ENCODE assay signal across 22 mouse cellular contexts in genomic region chr1:88206843-88207479, GRCm38 (mm10). TPM values are rescaled to one million over a fixed set of nuclear protein-coding genes. Genes with fewer than 3 reads are reported as not detected.
DNase-seq lines count a peak whose midpoint lies in the region; ATAC-seq and TF ChIP-seq lines count a peak whose summit lies in the region.
"Had no signal": no experiment of that assay in that cellular context is flagged by ENCODE, and none has a peak within 500 bp of the region (broad histone marks: within the 10 kb centered on the region; RNA-seq: fewer than 3 reads in every experiment).

No protein-coding gene starts in this region.

- H3K4me3 ChIP-seq in heart, embryonic 10.5 days, result no peak overlapping the region
- H3K4me3 ChIP-seq in liver, embryonic 12.5 days, result no peak overlapping the region
- no peak overlapping the region for H3K4me3 ChIP-seq in stomach, embryonic 15.5 days (replicated peaks)
- H3K4me3 ChIP-seq in thymus, adult 2 months (ENCODE audit: control insufficient read depth, insufficient read depth, low read length), result no peak overlapping the region
- H3K4me3 ChIP-seq: embryonic facial prominence, embryonic 10.5 days; forebrain, embryonic 10.5 days; heart, embryonic 13.5 days; limb, embryonic 13.5 days; midbrain, embryonic 13.5 days had no signal

- H3K4me1 ChIP-seq in heart, embryonic 10.5 days, result peaks cover 11% of the 10 kb centered on the region
- H3K4me1 ChIP-seq in liver, embryonic 12.5 days, result peaks cover 42% of the 10 kb centered on the region
- H3K4me1 ChIP-seq in stomach, embryonic 15.5 days, result peaks cover 5% of the 10 kb centered on the region; the same call in 1 of the 2 replicates
- H3K4me1 ChIP-seq in thymus, adult 2 months (replicated peaks; ENCODE audit: control insufficient read depth, insufficient read depth, low read length), result peaks cover 11% of the 10 kb centered on the region
- H3K4me1 ChIP-seq: limb, embryonic 13.5 days had no signal

- no peak for DNase-seq in heart, embryonic 10.5 days (ENCODE audit: low spot score)
- DNase-seq in heart, adult 9 months (ENCODE audit: low spot score in 2 of 2), result no peak
- no peak for DNase-seq in thymus, adult 2 months
- no peak for DNase-seq in layer of hippocampus, adult 9-10 months (ENCODE audit: low spot score)
- DNase-seq: cerebellum, postnatal 10 days; kidney, adult 11 months; kidney, postnatal 36 days; layer of hippocampus, postnatal 36 days; lung, postnatal 14 days; right cerebral cortex, postnatal 4 days had no signal

- peak; percentile 52; the same call in 1 of the 2 replicates for ATAC-seq in common myeloid progenitor, adult 5-6 weeks (replicated peaks; ENCODE audit: low read depth, poor library complexity, severe bottlenecking)
- peak; percentile 91 for ATAC-seq in liver, embryonic 12.5 days
- peak; percentile 72; the same call in 1 of the 2 replicates for ATAC-seq in stomach, embryonic 15.5 days (ENCODE audit: insufficient read depth, low FRiP score, low read depth)
- ATAC-seq in inflammation-experienced regulatory T-cells, adult 6 months, result no peak
- ATAC-seq: midbrain, embryonic 13.5 days had no signal

- no peaks in the 10 kb centered on the region for H3K27me3 ChIP-seq in heart, embryonic 10.5 days (ENCODE audit: insufficient read depth, poor library complexity, severe bottlenecking)
- H3K27me3 ChIP-seq in liver, embryonic 12.5 days (replicated peaks), result no peaks in the 10 kb centered on the region
- H3K27me3 ChIP-seq in stomach, embryonic 15.5 days (replicated peaks), result no peaks in the 10 kb centered on the region
- H3K27me3 ChIP-seq in thymus, adult 2 months (ENCODE audit: control insufficient read depth, insufficient read depth, low read length), result no peaks in the 10 kb centered on the region
- H3K27me3 ChIP-seq: heart, embryonic 13.5 days; limb, embryonic 13.5 days; midbrain, embryonic 13.5 days had no signal

- WGBS in heart, embryonic 10.5 days, result 62% methylated on average over 2 of the region's 2 CpGs
- 22% methylated on average over 2 of the region's 2 CpGs for WGBS in liver, embryonic 12.5 days (ENCODE audit: insufficient replicate concordance)
- WGBS in stomach, embryonic 15.5 days, result 67% methylated on average over 2 of the region's 2 CpGs
- 90% methylated on average over 2 of the region's 2 CpGs for WGBS in thymus, adult 2 months

- no peaks in the 10 kb centered on the region for H3K36me3 ChIP-seq in heart, embryonic 10.5 days
- H3K36me3 ChIP-seq in liver, embryonic 12.5 days, result no peaks in the 10 kb centered on the region
- H3K36me3 ChIP-seq in stomach, embryonic 15.5 days, result no peaks in the 10 kb centered on the region
- no peaks in the 10 kb centered on the region for H3K36me3 ChIP-seq in thymus, adult 2 months (ENCODE audit: control insufficient read depth, insufficient read depth, low read length)
- H3K36me3 ChIP-seq: forebrain, embryonic 10.5 days; heart, embryonic 13.5 days; midbrain, embryonic 13.5 days had no signal

- peak overlapping the region; percentile 48; the same call in 1 of the 2 replicates for H3K27ac ChIP-seq in heart, embryonic 10.5 days
- peak overlapping the region; percentile 94 for H3K27ac ChIP-seq in liver, embryonic 12.5 days
- H3K27ac ChIP-seq in stomach, embryonic 15.5 days, result no peak overlapping the region
- H3K27ac ChIP-seq in thymus, adult 2 months (ENCODE audit: control insufficient read depth, insufficient read depth, low read length), result no peak overlapping the region
- H3K27ac ChIP-seq: embryonic facial prominence, embryonic 10.5 days; forebrain, embryonic 10.5 days; heart, embryonic 13.5 days; limb, embryonic 13.5 days; midbrain, embryonic 13.5 days had no signal

- peak overlapping the region; percentile 39; the same call in 1 of the 2 replicates for H3K9ac ChIP-seq in liver, embryonic 12.5 days
- no peak overlapping the region for H3K9ac ChIP-seq in stomach, embryonic 15.5 days
- H3K9ac ChIP-seq: heart, embryonic 13.5 days; limb, embryonic 13.5 days; midbrain, embryonic 13.5 days had no signal

- H3K4me2 ChIP-seq in liver, embryonic 12.5 days, result peak overlapping the region; percentile 49
- H3K4me2 ChIP-seq in stomach, embryonic 15.5 days, result no peak overlapping the region
- H3K4me2 ChIP-seq: heart, embryonic 13.5 days; limb, embryonic 13.5 days; midbrain, embryonic 13.5 days had no signal

- no peak for TF ChIP-seq CTCF in thymus, adult 2 months (IDR thresholded peaks at IDR 0.05; ENCODE audit: borderline replicate concordance, control insufficient read depth, extremely low read depth, insufficient read depth, low read length, poor library complexity)

- H3K9me3 ChIP-seq in heart, embryonic 10.5 days, result peaks cover 7% of the 10 kb centered on the region
- H3K9me3 ChIP-seq in liver, embryonic 12.5 days (replicated peaks), result peaks cover 3% of the 10 kb centered on the region
- no peaks in the 10 kb centered on the region for H3K9me3 ChIP-seq in stomach, embryonic 15.5 days

- no peak for TF ChIP-seq POLR2A in thymus, adult 2 months (IDR thresholded peaks at IDR 0.05; ENCODE audit: control insufficient read depth, extremely low read depth, insufficient read depth, low read length, poor library complexity)

RNA-seq across cellular contexts. Expression of gene Dnajb3, which starts 1.4 kb away (rescaled TPM):
- polyA plus RNA-seq in heart, embryonic 10.5 days (2016; fragmentation: Nextera tagmentation; extraction: Ambion mirVana), result 8.1 and 9.9 TPM in 2 replicates
- total RNA-seq in common myeloid progenitor, adult 5-6 weeks (2017), result 1.4 and 2.3 TPM in 2 replicates
- polyA plus RNA-seq in liver, embryonic 12.5 days (2016; fragmentation: Nextera tagmentation; extraction: Ambion mirVana), result 11.9 and 13.8 TPM in 2 replicates
- 8.4 and 10.1 TPM in 2 replicates for polyA plus RNA-seq in stomach, embryonic 15.5 days (2015; fragmentation: Nextera tagmentation; extraction: Ambion mirVana)
- polyA plus RNA-seq in thymus, adult 2 months (2012; rRNA removed), result 0.82 and 1.5 TPM in 2 replicates
- under 1 TPM in 2 of 3 experiments, not detected in 1; 0.47 to 0.99 TPM for polyA plus RNA-seq in inflammation-experienced regulatory T-cells, adult 6 months (2017; shearing (Covaris generic))

RNA-seq across cellular contexts. Expression of gene Ugt1a1, which starts 4.8 kb away (rescaled TPM):
- not detected in 2 replicates for polyA plus RNA-seq in heart, embryonic 10.5 days (2016; fragmentation: Nextera tagmentation; extraction: Ambion mirVana)
- total RNA-seq in common myeloid progenitor, adult 5-6 weeks (2017), result 1.4 TPM in 1 of 2 replicates, not detected in the other
- not detected in 2 replicates for polyA plus RNA-seq in liver, embryonic 12.5 days (2016; fragmentation: Nextera tagmentation; extraction: Ambion mirVana)
- polyA plus RNA-seq in stomach, embryonic 15.5 days (2015; fragmentation: Nextera tagmentation; extraction: Ambion mirVana), result 5.3 and 7.1 TPM in 2 replicates
- polyA plus RNA-seq in thymus, adult 2 months (2012; rRNA removed), result 0.47 and 0.64 TPM in 2 replicates
- not detected for polyA plus RNA-seq in inflammation-experienced regulatory T-cells, adult 6 months (2017; shearing (Covaris generic))
- total RNA-seq: layer of hippocampus, postnatal 36 days had no signal
- polyA plus RNA-seq: embryonic facial prominence, embryonic 10.5 days; heart, embryonic 13.5 days; hindbrain, embryonic 11.5 days; midbrain, embryonic 13.5 days had no signal

RNA-seq across cellular contexts. Expression of gene Ugt1a2, which starts 6.6 kb away (rescaled TPM):
- polyA plus RNA-seq in heart, embryonic 10.5 days (2016; fragmentation: Nextera tagmentation; extraction: Ambion mirVana), result 0.13 TPM in 1 of 2 replicates, not detected in the other
- total RNA-seq in common myeloid progenitor, adult 5-6 weeks (2017), result not detected in 2 replicates
- polyA plus RNA-seq in liver, embryonic 12.5 days (2016; fragmentation: Nextera tagmentation; extraction: Ambion mirVana), result not detected in 2 replicates
- polyA plus RNA-seq in stomach, embryonic 15.5 days (2015; fragmentation: Nextera tagmentation; extraction: Ambion mirVana), result 0.23 and 0.50 TPM in 2 replicates
- 0.09 and 0.32 TPM in 2 replicates for polyA plus RNA-seq in thymus, adult 2 months (2012; rRNA removed)
- not detected for polyA plus RNA-seq in inflammation-experienced regulatory T-cells, adult 6 months (2017; shearing (Covaris generic))
- total RNA-seq: layer of hippocampus, postnatal 36 days had no signal
- polyA plus RNA-seq: embryonic facial prominence, embryonic 10.5 days; heart, embryonic 13.5 days; hindbrain, embryonic 11.5 days; limb, embryonic 13.5 days had no signal

RNA-seq across cellular contexts. Expression of gene Mroh2a, which starts 19.8 kb away (rescaled TPM):
- 0.58 and 0.82 TPM in 2 replicates for polyA plus RNA-seq in heart, embryonic 10.5 days (2016; fragmentation: Nextera tagmentation; extraction: Ambion mirVana)
- 0.15 and 0.18 TPM in 2 replicates for total RNA-seq in common myeloid progenitor, adult 5-6 weeks (2017)
- 0.46 and 0.61 TPM in 2 replicates for polyA plus RNA-seq in liver, embryonic 12.5 days (2016; fragmentation: Nextera tagmentation; extraction: Ambion mirVana)
- polyA plus RNA-seq in stomach, embryonic 15.5 days (2015; fragmentation: Nextera tagmentation; extraction: Ambion mirVana), result 0.94 and 1.2 TPM in 2 replicates
- 0.29 and 0.96 TPM in 2 replicates for polyA plus RNA-seq in thymus, adult 2 months (2012; rRNA removed)
- 1 to 10 TPM; 1.9 to 4.4 (median 2.1) TPM for polyA plus RNA-seq in inflammation-experienced regulatory T-cells, adult 6 months (2017; shearing (Covaris generic))

RNA-seq across cellular contexts. Expression of gene Ugt1a5, which starts 41.1 kb away (rescaled TPM):
- polyA plus RNA-seq in heart, embryonic 10.5 days (2016; fragmentation: Nextera tagmentation; extraction: Ambion mirVana), result not detected in 2 replicates
- total RNA-seq in common myeloid progenitor, adult 5-6 weeks (2017), result 0.41 TPM in 1 of 2 replicates, not detected in the other
- polyA plus RNA-seq in liver, embryonic 12.5 days (2016; fragmentation: Nextera tagmentation; extraction: Ambion mirVana), result not detected in 2 replicates
- not detected in 2 replicates for polyA plus RNA-seq in stomach, embryonic 15.5 days (2015; fragmentation: Nextera tagmentation; extraction: Ambion mirVana)
- 0.08 and 0.09 TPM in 2 replicates for polyA plus RNA-seq in thymus, adult 2 months (2012; rRNA removed)
- polyA plus RNA-seq in inflammation-experienced regulatory T-cells, adult 6 months (2017; shearing (Covaris generic)), result not detected
- total RNA-seq: layer of hippocampus, postnatal 36 days had no signal
- polyA plus RNA-seq: brain, embryonic 14.5 days; embryonic facial prominence, embryonic 10.5 days; forebrain, embryonic 10.5 days; heart, embryonic 13.5 days; hindbrain, embryonic 11.5 days; limb, embryonic 13.5 days; midbrain, embryonic 13.5 days; thymus, postnatal 0 days had no signal

Comparison
In these comparisons a context has a peak if more than half of its experiments do, and no peak if none do; other contexts are left out.
1. H3K27ac ChIP-seq: peak in heart, embryonic 10.5 days (single experiment) and liver, embryonic 12.5 days (single experiment); none in stomach, embryonic 15.5 days (single experiment) and thymus, adult 2 months (single experiment).